Mouse (Mus musculus): ENCODE data around the gene Med15.

DNA sequence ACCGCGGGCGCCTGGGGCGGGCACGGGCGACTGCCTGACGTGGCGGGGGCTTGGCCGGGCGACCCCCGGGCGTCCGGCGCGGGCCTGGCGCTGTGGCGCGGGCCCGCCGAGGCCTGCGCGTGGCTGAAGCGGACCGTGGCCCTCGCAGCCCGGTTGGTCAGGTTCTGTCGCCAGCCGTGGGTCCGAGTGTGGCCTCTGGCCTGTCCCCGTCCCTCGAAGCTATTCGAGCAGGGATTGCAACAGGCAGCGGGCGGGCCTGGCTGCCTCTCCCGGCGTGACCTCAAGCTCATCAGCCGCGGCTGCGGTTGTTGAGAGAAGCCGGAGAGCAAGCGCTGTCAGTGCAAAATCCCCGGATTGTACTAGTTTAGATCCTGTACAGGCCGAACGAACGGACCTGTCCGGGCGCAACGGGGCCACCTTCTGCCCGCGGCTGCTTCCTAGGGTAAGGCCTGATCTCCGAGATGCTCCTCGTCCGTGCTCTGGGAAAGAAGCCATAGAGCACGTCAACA is 27.2 kb upstream of the Med15 start:
- TF ChIP-seq POLR2A (IDR thresholded peaks at IDR 0.05; ENCODE audit: extremely low read depth, insufficient read depth, low read length) (no peak), CTCF (IDR thresholded peaks at IDR 0.05; ENCODE audit: extremely low read depth, insufficient read depth, low read length) (no peak)

Data from cortical plate, adult 2 months (tissue).